Mouse (Mus musculus): ENCODE results near the gene Snx29. TPM values are rescaled to one million over a fixed set of nuclear protein-coding genes. Genes with fewer than 3 reads are reported as not detected.

Snx29 gene
- polyA plus RNA-seq, 1 experiment from 2014 or later = 14.2 TPM

DNA sequence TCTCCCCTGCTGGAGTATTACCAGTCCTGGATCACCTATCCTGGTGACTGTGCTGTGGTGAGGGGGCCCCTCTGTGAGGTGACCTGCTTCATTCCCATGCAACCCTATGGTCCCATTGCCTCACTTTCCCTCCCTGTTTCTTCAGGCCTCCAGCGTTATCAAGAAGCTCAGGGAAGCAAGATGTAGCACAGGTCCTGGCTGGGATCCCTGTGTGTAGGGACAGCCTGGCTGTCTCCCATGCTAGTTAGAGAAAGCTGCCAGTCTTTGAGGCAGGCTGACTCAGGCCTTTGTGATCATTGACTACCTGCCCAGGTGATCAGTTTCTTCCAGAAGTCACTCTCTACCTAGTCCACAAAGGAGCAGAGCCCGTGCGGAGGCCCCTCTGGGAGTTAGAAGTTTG is 146.8 kb downstream of the Snx29 start:
- no peak overlapping the region for H3K4me3 ChIP-seq (replicated peaks)
- no peaks in the 10 kb centered on the region; the same call in 1 of the 2 replicates for H3K36me3 ChIP-seq
- H3K27ac ChIP-seq (replicated peaks) = no peak overlapping the region
- ATAC-seq (ENCODE audit: insufficient number of reproducible peaks, low FRiP score, low TSS enrichment, low read depth) = no peak
- no peak overlapping the region for H3K4me2 ChIP-seq (replicated peaks)
- H3K27me3 ChIP-seq = no peaks in the 10 kb centered on the region
- H3K9ac ChIP-seq = no peak overlapping the region
- no peaks in the 10 kb centered on the region for H3K9me3 ChIP-seq (replicated peaks)
- no peaks in the 10 kb centered on the region for H3K4me1 ChIP-seq
- WGBS = 95% methylated on average over 3 of the region's 3 CpGs

DNA sequence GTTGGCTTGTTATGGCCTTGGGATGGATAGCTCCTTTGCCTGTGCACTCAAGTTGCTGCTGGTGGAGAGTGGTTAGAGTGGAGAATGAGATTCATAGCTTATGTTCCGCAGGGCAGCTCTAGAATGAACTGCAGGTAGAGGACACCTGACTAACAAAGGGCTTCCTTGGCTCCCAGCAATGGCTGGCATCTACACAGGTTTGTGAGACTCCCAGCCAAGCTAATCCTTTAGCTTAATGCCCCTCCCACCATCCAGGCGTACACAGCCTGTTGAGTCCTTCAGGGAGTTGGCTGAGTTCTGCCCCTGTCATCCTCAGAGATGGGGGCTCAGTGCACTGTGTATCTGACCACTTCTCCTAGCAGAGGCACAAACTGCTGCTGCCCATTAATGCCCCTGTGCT is 148.5 kb downstream of the Snx29 start:
- WGBS = 89% methylated on average over 2 of the region's 2 CpGs
- H3K4me1 ChIP-seq = peaks cover 3% of the 10 kb centered on the region; the same call in 1 of the 2 replicates
- no peak overlapping the region for H3K4me3 ChIP-seq (replicated peaks)
- H3K36me3 ChIP-seq = no peaks in the 10 kb centered on the region; the same call in 1 of the 2 replicates
- no peak for ATAC-seq (ENCODE audit: insufficient number of reproducible peaks, low FRiP score, low TSS enrichment, low read depth)
- H3K27ac ChIP-seq (replicated peaks) = no peak overlapping the region
- no peaks in the 10 kb centered on the region for H3K27me3 ChIP-seq
- H3K9me3 ChIP-seq (replicated peaks) = no peaks in the 10 kb centered on the region
- H3K4me2 ChIP-seq (replicated peaks) = no peak overlapping the region
- no peak overlapping the region for H3K9ac ChIP-seq

DNA sequence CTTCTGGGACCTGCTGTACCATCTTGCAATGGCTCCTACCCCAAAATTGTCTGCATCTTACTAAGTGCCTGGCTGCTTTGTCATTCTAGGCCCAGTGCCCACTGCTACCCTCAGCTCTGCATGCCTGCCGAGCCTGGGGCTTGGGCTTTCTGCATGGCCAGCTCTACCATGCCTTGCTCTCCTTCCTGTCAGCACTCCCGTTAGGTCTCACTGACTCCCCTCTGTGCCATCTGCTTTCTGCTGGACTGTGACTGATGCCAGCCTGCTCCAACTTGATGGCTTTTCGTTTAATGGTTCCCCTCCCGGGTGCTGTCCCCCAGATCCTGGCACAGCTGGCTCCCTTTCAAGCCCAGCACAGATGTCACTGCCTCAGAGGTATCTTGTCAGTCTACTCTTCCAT is 150.1 kb downstream of the Snx29 start:
- no peak for ATAC-seq (ENCODE audit: insufficient number of reproducible peaks, low FRiP score, low TSS enrichment, low read depth)
- no peak overlapping the region for H3K4me3 ChIP-seq (replicated peaks)
- WGBS = 81% methylated on average over 4 of the region's 4 CpGs
- H3K27me3 ChIP-seq = no peaks in the 10 kb centered on the region
- peaks cover 3% of the 10 kb centered on the region; the same call in 1 of the 2 replicates for H3K4me1 ChIP-seq
- no peak overlapping the region for H3K27ac ChIP-seq (replicated peaks)
- no peaks in the 10 kb centered on the region for H3K9me3 ChIP-seq (replicated peaks)
- H3K36me3 ChIP-seq = no peaks in the 10 kb centered on the region
- H3K9ac ChIP-seq = no peak overlapping the region
- H3K4me2 ChIP-seq (replicated peaks) = no peak overlapping the region

DNA sequence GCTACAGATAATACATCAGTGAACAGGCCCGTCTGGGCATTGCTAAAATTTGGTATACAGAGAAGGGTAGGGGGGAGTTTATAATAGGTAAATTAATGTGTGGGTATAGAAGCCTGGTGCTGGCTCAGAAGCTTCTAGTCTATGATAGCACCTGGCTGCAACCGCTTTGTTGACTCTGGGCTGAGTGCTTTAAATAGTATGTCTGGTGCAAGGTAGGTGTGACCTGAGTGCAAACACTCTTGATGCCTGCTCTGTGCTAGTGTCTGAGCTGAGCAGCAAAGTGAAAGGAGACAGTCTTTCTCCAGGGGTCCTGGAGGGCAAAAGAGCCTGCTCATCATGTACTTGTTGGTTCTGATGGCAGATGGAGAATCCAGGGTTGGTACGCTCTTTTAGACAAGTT is 150.8 kb downstream of the Snx29 start:
- H3K4me3 ChIP-seq (replicated peaks) = no peak overlapping the region
- H3K36me3 ChIP-seq = no peaks in the 10 kb centered on the region
- peaks cover 3% of the 10 kb centered on the region; the same call in 1 of the 2 replicates for H3K4me1 ChIP-seq
- no peak for ATAC-seq (ENCODE audit: insufficient number of reproducible peaks, low FRiP score, low TSS enrichment, low read depth)
- H3K4me2 ChIP-seq (replicated peaks) = no peak overlapping the region
- WGBS = 90% methylated on average over 3 of the region's 3 CpGs
- H3K9ac ChIP-seq = no peak overlapping the region
- H3K9me3 ChIP-seq (replicated peaks) = no peaks in the 10 kb centered on the region
- H3K27ac ChIP-seq (replicated peaks) = no peak overlapping the region
- no peaks in the 10 kb centered on the region for H3K27me3 ChIP-seq

DNA sequence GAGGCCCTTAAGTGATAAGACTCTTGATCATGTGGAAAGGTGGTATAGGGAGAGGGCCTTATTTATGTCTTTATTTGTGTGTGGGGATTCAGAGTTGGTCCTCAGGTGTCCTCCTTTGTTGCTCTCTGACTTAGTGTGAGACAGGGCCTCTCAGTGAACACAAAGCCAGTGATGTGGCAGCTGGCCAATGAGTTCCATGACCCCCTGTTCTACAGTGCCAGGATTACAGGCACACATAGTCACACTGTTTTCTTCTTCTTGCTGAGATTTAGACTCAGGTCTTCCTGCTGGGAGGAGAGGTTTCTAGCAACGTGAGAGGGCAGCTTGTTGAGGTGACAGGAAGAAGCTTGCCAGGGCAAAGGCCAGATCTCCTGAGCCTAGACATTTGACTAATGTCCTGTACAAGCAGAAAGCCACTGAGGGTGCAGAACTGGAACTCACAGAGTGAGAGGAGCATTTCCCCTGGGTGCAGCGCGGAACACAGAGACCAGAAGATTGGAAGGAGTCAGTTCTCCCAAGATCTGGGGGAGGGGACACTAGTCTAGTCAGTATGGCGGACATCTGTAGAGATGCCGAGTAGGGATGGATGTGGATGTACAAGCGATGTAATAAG is 151.3 kb downstream of the Snx29 start:
- H3K4me1 ChIP-seq = peaks cover 3% of the 10 kb centered on the region; the same call in 1 of the 2 replicates
- ATAC-seq (ENCODE audit: insufficient number of reproducible peaks, low FRiP score, low TSS enrichment, low read depth) = no peak
- H3K9me3 ChIP-seq (replicated peaks) = no peaks in the 10 kb centered on the region
- H3K36me3 ChIP-seq = no peaks in the 10 kb centered on the region
- H3K27ac ChIP-seq (replicated peaks) = no peak overlapping the region
- no peak overlapping the region for H3K4me3 ChIP-seq (replicated peaks)
- no peak overlapping the region for H3K9ac ChIP-seq
- no peaks in the 10 kb centered on the region for H3K27me3 ChIP-seq
- no peak overlapping the region for H3K4me2 ChIP-seq (replicated peaks)
- WGBS = 84% methylated on average over 6 of the region's 6 CpGs

DNA sequence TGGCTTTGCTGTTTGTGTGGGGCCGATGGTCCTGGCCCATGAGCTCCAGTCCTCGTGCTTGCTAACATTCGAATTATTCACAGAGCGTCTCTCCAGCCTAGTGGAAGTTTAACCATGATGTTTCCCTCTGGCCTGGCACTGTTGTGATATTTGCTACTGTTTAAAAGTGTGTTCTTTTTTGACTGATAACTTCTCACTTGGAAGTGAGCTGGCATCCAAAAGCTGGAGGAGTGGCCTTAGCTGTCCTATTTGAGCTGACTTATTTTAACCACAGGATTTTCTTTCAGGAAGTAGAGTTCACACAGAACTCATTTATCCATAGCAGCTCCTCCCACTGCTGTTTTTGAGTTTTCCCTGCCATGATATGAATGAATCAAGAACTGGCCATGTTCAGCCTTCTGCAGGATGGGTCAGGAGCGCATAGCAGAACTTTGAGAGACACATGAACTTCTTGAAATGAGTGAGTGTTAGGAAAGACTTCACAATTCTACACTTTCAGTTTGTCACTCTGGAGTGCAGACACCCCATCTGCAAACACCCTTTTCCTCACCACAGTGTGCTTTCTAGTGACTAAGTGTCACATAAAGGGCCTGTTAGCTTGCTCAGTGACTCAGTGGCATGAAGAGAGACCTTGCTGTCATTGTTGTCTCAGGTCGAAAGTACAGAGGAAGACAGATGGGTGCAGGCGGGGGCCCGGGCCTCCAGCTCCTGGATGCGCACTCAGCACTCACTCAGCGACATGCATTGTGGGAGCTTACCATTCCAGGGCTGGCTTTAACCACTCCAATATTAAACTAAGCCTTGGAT is 152.6 kb downstream of the Snx29 start:
- WGBS = 81% methylated on average over 10 of the region's 10 CpGs
- Histone ChIP-seq H3K27me3 (no peaks in the 10 kb centered on the region), H3K9ac (no peak overlapping the region), H3K9me3 (replicated peaks) (no peaks in the 10 kb centered on the region), H3K36me3 (no peaks in the 10 kb centered on the region), H3K4me3 (replicated peaks) (no peak overlapping the region), H3K27ac (replicated peaks) (no peak overlapping the region), H3K4me1 (peaks cover 3% of the 10 kb centered on the region; the same call in 1 of the 2 replicates), H3K4me2 (replicated peaks) (no peak overlapping the region)
- ATAC-seq (ENCODE audit: insufficient number of reproducible peaks, low FRiP score, low TSS enrichment, low read depth) = no peak

DNA sequence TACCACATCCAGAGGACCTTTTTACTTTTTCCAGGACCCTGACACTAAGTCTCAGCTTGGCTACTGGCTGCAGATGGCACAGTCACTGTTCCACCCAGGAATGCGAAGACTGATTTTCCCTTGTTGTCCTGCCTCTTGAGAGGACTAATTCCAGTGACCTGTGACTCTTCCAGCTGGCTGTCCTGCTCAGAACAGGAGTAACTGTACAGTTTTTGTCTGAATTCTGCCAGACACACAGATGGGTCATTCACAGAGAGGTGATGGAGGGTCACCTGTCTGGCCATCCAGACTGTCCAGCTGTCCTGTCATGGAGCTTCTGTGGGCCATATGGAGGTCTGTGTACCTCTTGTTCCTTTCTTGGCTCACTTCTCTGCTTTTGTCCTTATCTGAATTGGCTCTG is 153.6 kb downstream of the Snx29 start:
- H3K27ac ChIP-seq (replicated peaks) = no peak overlapping the region
- ATAC-seq (ENCODE audit: insufficient number of reproducible peaks, low FRiP score, low TSS enrichment, low read depth) = no peak
- H3K9ac ChIP-seq = no peak overlapping the region
- H3K4me3 ChIP-seq (replicated peaks) = no peak overlapping the region
- H3K9me3 ChIP-seq (replicated peaks) = no peaks in the 10 kb centered on the region
- no peaks in the 10 kb centered on the region for H3K36me3 ChIP-seq
- H3K27me3 ChIP-seq = no peaks in the 10 kb centered on the region
- WGBS = 88% methylated on average over 1 of the region's 1 CpGs
- H3K4me2 ChIP-seq (replicated peaks) = no peak overlapping the region
- H3K4me1 ChIP-seq = peaks cover 3% of the 10 kb centered on the region; the same call in 1 of the 2 replicates

DNA sequence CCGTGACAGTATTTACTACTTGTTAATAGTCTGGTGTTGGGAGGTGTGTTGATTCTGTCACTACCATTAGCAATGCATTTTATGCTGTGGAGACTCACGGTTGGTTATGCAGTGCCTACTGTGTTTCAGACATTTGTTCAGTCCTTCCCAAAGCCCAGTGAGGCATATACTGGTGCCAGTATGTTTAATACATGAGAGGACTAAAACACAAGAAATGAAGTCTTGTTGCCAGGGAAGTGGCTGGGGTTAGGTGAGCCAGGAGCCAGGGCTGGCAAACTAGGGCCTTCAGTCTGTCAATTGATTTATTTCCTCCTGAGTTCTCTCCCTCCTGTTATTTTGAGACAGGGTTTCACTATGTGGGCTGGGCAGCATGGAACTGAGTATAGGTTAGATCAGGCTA is 154.3 kb downstream of the Snx29 start:
- WGBS = 93% methylated on average over 2 of the region's 2 CpGs
- no peak overlapping the region for H3K27ac ChIP-seq (replicated peaks)
- H3K4me2 ChIP-seq (replicated peaks) = no peak overlapping the region
- H3K27me3 ChIP-seq = no peaks in the 10 kb centered on the region
- no peaks in the 10 kb centered on the region for H3K9me3 ChIP-seq (replicated peaks)
- no peak overlapping the region for H3K4me3 ChIP-seq (replicated peaks)
- H3K4me1 ChIP-seq = peaks cover 3% of the 10 kb centered on the region; the same call in 1 of the 2 replicates
- no peak for ATAC-seq (ENCODE audit: insufficient number of reproducible peaks, low FRiP score, low TSS enrichment, low read depth)
- no peaks in the 10 kb centered on the region for H3K36me3 ChIP-seq
- no peak overlapping the region for H3K9ac ChIP-seq

DNA sequence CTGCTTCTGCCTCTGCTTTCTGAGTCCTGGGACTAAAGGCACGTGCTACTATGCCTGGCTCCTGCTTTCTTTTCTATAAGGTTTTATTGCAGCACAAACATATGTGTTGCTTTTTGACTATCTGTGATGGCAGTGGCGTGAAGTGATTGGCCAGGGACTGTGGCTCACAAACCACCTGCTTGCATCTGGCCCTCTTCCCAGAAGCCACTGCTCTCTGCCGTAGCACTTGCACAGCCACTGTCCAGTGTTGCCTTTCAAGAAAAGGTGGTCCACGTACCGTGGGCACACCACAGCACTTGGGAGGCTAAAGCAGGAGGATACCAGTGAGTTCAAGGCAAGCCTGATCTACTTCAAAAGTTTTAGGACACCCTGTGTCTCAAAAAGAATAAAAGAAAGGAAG is 154.9 kb downstream of the Snx29 start:
- no peaks in the 10 kb centered on the region for H3K9me3 ChIP-seq (replicated peaks)
- H3K4me3 ChIP-seq (replicated peaks) = no peak overlapping the region
- H3K36me3 ChIP-seq = no peaks in the 10 kb centered on the region
- no peak for ATAC-seq (ENCODE audit: insufficient number of reproducible peaks, low FRiP score, low TSS enrichment, low read depth)
- 81% methylated on average over 5 of the region's 5 CpGs for WGBS
- no peaks in the 10 kb centered on the region for H3K27me3 ChIP-seq
- H3K27ac ChIP-seq (replicated peaks) = no peak overlapping the region
- H3K4me2 ChIP-seq (replicated peaks) = no peak overlapping the region
- peaks cover 3% of the 10 kb centered on the region; the same call in 1 of the 2 replicates for H3K4me1 ChIP-seq
- H3K9ac ChIP-seq = no peak overlapping the region

DNA sequence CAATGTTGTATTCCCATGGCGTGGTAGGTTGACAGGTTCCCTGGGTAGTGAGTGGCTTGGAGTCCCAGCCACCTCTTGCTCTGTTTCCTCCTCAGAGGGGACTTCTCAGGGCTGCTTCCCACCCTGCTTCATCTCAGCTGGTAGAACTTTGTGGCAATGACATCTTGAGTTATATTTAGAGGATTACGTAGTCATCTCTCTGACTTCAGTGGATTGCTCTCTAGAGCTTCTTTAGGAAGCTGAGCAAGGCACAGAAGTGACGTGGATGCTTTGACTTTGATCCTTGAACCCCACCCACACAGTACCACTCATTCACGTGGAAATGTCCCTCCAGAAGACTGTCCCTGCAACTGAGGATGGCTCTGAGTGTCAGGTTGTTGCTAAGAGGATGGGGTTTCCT is 156.9 kb downstream of the Snx29 start:
- no peak overlapping the region for H3K4me2 ChIP-seq (replicated peaks)
- WGBS = 80% methylated on average over 4 of the region's 4 CpGs
- H3K27me3 ChIP-seq = no peaks in the 10 kb centered on the region
- ATAC-seq (ENCODE audit: insufficient number of reproducible peaks, low FRiP score, low TSS enrichment, low read depth) = no peak
- H3K4me3 ChIP-seq (replicated peaks) = no peak overlapping the region
- H3K9ac ChIP-seq = no peak overlapping the region
- no peaks in the 10 kb centered on the region for H3K9me3 ChIP-seq (replicated peaks)
- H3K36me3 ChIP-seq = no peaks in the 10 kb centered on the region
- H3K4me1 ChIP-seq = peaks cover 3% of the 10 kb centered on the region; the same call in 1 of the 2 replicates
- no peak overlapping the region for H3K27ac ChIP-seq (replicated peaks)

DNA sequence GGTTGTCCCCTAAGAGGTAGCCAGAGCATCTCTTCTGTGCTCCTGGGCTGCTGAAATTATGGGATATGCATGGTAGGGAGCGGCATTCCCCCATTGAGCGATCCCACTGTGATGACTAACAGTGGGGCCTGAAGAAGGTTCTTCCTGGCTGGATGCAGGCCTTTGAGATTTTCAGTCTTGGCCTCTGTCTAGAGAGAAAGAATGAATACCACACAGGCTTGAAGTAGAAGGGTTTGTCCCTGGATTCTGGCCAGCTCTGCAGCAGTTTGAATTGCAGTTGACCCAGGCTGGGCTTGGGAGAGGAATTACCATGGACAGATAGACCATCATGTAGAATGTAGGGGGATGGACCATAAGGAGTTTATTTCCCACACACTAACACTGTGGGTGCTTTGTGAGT is 159.5 kb downstream of the Snx29 start:
- Histone ChIP-seq H3K36me3 (no peaks in the 10 kb centered on the region), H3K4me1 (no peaks in the 10 kb centered on the region), H3K9me3 (replicated peaks) (no peaks in the 10 kb centered on the region), H3K4me2 (replicated peaks) (no peak overlapping the region), H3K9ac (no peak overlapping the region), H3K27me3 (no peaks in the 10 kb centered on the region), H3K4me3 (replicated peaks) (no peak overlapping the region), H3K27ac (replicated peaks) (no peak overlapping the region)
- WGBS = 86% methylated on average over 2 of the region's 2 CpGs
- ATAC-seq (ENCODE audit: insufficient number of reproducible peaks, low FRiP score, low TSS enrichment, low read depth) = no peak
